Mouse (Mus musculus) cerebellum, postnatal 4 days (tissue): ENCODE data around the gene Nradd.

ENCODE experiments used
- DNase-seq, 2 experiments: peaks; one replicate each; pipeline ENCODE4 v3.0.0; 2022; ENCODE audit warnings: low spot score in 2 of 2, mixed read lengths in 1 of 2

The Nradd gene

DNA sequence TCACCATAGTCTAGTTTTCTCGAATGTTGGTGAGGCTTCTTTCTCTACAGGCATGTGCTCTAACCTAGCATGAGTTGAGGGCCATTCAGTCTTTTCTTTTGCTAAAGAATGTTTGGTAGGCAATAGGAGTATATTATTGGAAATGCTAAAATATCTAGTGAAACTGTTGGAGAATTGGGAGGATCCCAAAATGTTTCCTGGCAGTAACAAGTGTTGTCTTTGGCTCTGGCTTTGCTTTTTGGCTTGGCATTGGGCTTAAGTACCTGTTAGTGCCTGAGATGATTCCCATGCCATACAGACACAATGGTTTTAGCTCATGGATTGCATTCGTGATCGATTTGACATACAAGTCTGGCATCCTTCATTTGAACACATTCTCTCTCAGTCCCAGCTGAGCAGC is 12.8 kb downstream of the Nradd start:
- no peak for DNase-seq

DNA sequence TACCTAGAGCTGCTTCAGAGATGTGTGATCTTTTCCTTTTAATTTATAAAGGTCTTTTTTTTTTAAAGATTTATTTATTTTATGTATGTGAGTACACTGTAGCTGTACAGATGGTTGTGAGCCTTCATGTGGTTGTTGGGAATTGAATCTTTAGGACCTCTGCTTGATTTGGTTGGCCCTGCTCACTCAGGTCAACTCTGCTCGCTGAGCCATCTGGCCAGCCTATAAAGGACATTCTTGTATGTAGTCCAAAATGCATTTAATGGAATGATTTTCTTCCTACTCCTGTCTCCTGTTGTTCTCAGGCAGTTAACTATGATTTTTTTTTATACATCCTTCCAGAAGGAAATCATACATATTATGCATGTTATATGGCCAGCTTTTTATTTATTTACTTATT is 40.7 kb downstream of the Nradd start:
- no peak for DNase-seq

GRCm38 (mm10) chr9:110582161-110582560 is 42.1 kb downstream of the Nradd start:
- no peak for DNase-seq
